Comparison of ENCODE assay signal across 17 mouse cellular contexts in the genomic region with DNA sequence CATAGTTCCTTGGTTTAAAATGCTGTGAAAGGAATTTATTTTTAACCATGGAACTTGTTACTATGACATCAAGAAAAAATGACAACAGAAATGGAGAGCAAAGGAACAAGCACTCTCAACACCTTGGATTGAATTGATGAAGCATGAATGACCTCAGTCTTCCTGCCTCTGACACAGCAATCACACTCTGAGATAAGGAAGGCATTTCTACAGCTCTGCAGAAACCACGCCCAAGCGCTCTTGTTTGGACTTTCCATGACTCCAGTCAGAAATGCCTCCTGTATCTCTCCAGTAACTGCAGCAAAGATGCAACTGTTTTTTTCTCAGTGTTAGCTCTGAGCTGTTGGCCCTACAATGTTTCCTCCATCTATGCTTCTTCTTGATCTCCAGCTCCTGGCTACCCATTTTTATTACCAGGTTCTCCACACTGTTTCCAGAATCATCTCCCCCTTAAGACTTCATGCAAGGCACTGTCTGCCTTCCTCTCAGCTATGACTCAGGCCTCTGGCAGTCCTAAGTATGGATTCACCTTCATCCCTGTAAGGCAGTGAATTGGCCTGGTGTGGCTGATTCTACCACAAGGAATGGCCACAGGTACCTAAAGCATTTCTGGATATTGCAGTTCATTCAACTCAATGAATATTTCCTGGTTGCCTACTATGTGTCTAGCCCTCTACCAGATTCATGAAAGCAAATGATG.
DNase-seq lines count a peak whose midpoint lies in the region; ATAC-seq and TF ChIP-seq lines count a peak whose summit lies in the region.
"Had no signal": no experiment of that assay in that cellular context is flagged by ENCODE, and none has a peak within 500 bp of the region (broad histone marks: within the 10 kb centered on the region; RNA-seq: fewer than 3 reads in every experiment).

No protein-coding gene starts in this region.

- TF ChIP-seq CTCF in lung, adult 2 months (IDR thresholded peaks at IDR 0.05; ENCODE audit: insufficient read depth, low read length), result no peak

- H3K27me3 ChIP-seq in heart, embryonic 12.5 days (replicated peaks), result no peaks in the 10 kb centered on the region
- no peaks in the 10 kb centered on the region for H3K27me3 ChIP-seq in intestine, embryonic 16.5 days (replicated peaks; ENCODE audit: control insufficient read depth, insufficient read depth, low read length)
- no peaks in the 10 kb centered on the region for H3K27me3 ChIP-seq in forebrain, embryonic 16.5 days (replicated peaks; ENCODE audit: control insufficient read depth, insufficient read depth, low read length)
- H3K27me3 ChIP-seq: hindbrain, embryonic 15.5 days; neural tube, embryonic 12.5 days had no signal

- no peak for ATAC-seq in heart, embryonic 12.5 days (ENCODE audit: insufficient number of reproducible peaks, low FRiP score)
- peak; percentile 96 for ATAC-seq in intestine, embryonic 16.5 days
- ATAC-seq in megakaryocyte-erythroid progenitor cell, adult 5-6 weeks (replicated peaks; ENCODE audit: low FRiP score, low TSS enrichment, poor library complexity, severe bottlenecking), result peak; percentile 88
- no peak for ATAC-seq in forebrain, embryonic 16.5 days

- H3K27ac ChIP-seq in heart, embryonic 12.5 days (ENCODE audit: poor library complexity, severe bottlenecking), result peak overlapping the region; percentile 50
- H3K27ac ChIP-seq in intestine, embryonic 16.5 days (ENCODE audit: low read length), result no peak overlapping the region
- H3K27ac ChIP-seq in forebrain, embryonic 16.5 days (ENCODE audit: low read length), result no peak overlapping the region
- H3K27ac ChIP-seq: hindbrain, embryonic 15.5 days; neural tube, embryonic 12.5 days had no signal

- H3K4me3 ChIP-seq in lung, adult 2 months (replicated peaks; ENCODE audit: extremely low read depth, low read depth, low read length), result no peak overlapping the region
- H3K4me3 ChIP-seq in heart, embryonic 12.5 days, result no peak overlapping the region
- no peak overlapping the region for H3K4me3 ChIP-seq in intestine, embryonic 16.5 days (ENCODE audit: low read length)
- no peak overlapping the region for H3K4me3 ChIP-seq in forebrain, embryonic 16.5 days (replicated peaks; ENCODE audit: low read length)
- H3K4me3 ChIP-seq: hindbrain, embryonic 15.5 days; neural tube, embryonic 12.5 days had no signal

- 0 out of 2 replicates have a peak, but pooled peaks cover 3% of the 10 kb centered on the region for H3K9me3 ChIP-seq in heart, embryonic 12.5 days (replicated peaks)
- no peaks in the 10 kb centered on the region for H3K9me3 ChIP-seq in intestine, embryonic 16.5 days (ENCODE audit: control insufficient read depth, low read length)
- H3K9me3 ChIP-seq in forebrain, embryonic 16.5 days (ENCODE audit: control insufficient read depth, low read length), result no peaks in the 10 kb centered on the region
- H3K9me3 ChIP-seq: hindbrain, embryonic 15.5 days; neural tube, embryonic 12.5 days had no signal

- no peaks in the 10 kb centered on the region for H3K4me1 ChIP-seq in lung, adult 2 months (ENCODE audit: control insufficient read depth, insufficient read depth, low read length)
- peaks cover 10% of the 10 kb centered on the region for H3K4me1 ChIP-seq in heart, embryonic 12.5 days (replicated peaks)
- H3K4me1 ChIP-seq in intestine, embryonic 16.5 days (ENCODE audit: control insufficient read depth, insufficient read depth, low read length), result no peaks in the 10 kb centered on the region
- no peaks in the 10 kb centered on the region for H3K4me1 ChIP-seq in forebrain, embryonic 16.5 days (replicated peaks; ENCODE audit: control insufficient read depth, insufficient read depth, low read length)
- H3K4me1 ChIP-seq: hindbrain, embryonic 15.5 days; neural tube, embryonic 12.5 days had no signal

- no peak for TF ChIP-seq POLR2A in lung, adult 2 months (IDR thresholded peaks at IDR 0.05; ENCODE audit: borderline replicate concordance, extremely low read depth, low read depth, low read length)

- 48% methylated on average over 2 of the region's 2 CpGs for WGBS in lung, adult 2 months
- 19% methylated on average over 2 of the region's 2 CpGs for WGBS in heart, embryonic 12.5 days
- 40% methylated on average over 2 of the region's 2 CpGs for WGBS in intestine, embryonic 16.5 days
- WGBS in forebrain, embryonic 16.5 days, result 91% methylated on average over 2 of the region's 2 CpGs

- H3K36me3 ChIP-seq in heart, embryonic 12.5 days, result no peaks in the 10 kb centered on the region
- no peaks in the 10 kb centered on the region for H3K36me3 ChIP-seq in intestine, embryonic 16.5 days (ENCODE audit: control insufficient read depth, insufficient read depth, low read length)
- no peaks in the 10 kb centered on the region for H3K36me3 ChIP-seq in forebrain, embryonic 16.5 days (ENCODE audit: control insufficient read depth, insufficient read depth)
- H3K36me3 ChIP-seq: hindbrain, embryonic 15.5 days; neural tube, embryonic 12.5 days had no signal

- no peak overlapping the region for H3K4me2 ChIP-seq in heart, embryonic 12.5 days
- no peak overlapping the region for H3K4me2 ChIP-seq in intestine, embryonic 16.5 days (ENCODE audit: low read depth, low read length)
- no peak overlapping the region for H3K4me2 ChIP-seq in forebrain, embryonic 16.5 days (ENCODE audit: low read length)
- H3K4me2 ChIP-seq: hindbrain, embryonic 15.5 days; neural tube, embryonic 12.5 days had no signal

- H3K9ac ChIP-seq in heart, embryonic 12.5 days, result no peak overlapping the region
- no peak overlapping the region for H3K9ac ChIP-seq in intestine, embryonic 16.5 days (ENCODE audit: low read depth, low read length)
- H3K9ac ChIP-seq in forebrain, embryonic 16.5 days (replicated peaks; ENCODE audit: low read depth, low read length), result no peak overlapping the region
- H3K9ac ChIP-seq: hindbrain, embryonic 15.5 days; neural tube, embryonic 12.5 days had no signal

- peak; percentile 5 to 8 for DNase-seq in lung, adult 18-20 months
- DNase-seq in lung, adult 2 months, result no peak
- DNase-seq in layer of hippocampus, postnatal 10 days (ENCODE audit: low spot score in 2 of 2), result no peak
- no peak for DNase-seq in spleen, adult 12 weeks (ENCODE audit: low spot score)
- DNase-seq: adrenal gland, postnatal 14 days; cerebellum, adult 18-20 months; gastrocnemius, postnatal 10 days; kidney, postnatal 14 days; midbrain, embryonic 14.5 days; right cerebral cortex, adult 18-20 months; thymus, postnatal 25 days had no signal

Comparison
In these comparisons a context has a peak if more than half of its experiments do, and no peak if none do; other contexts are left out.
1. DNase-seq: peak in lung, adult 18-20 months (2 of 2); none in lung, adult 2 months (single experiment), layer of hippocampus, postnatal 10 days (0 of 2) and spleen, adult 12 weeks (single experiment).
2. ATAC-seq: peak in intestine, embryonic 16.5 days (single experiment) and megakaryocyte-erythroid progenitor cell, adult 5-6 weeks (single experiment); none in heart, embryonic 12.5 days (single experiment) and forebrain, embryonic 16.5 days (single experiment).